Mouse (Mus musculus): Measurements from ENCODE around the gene Ttc9.

DNA sequence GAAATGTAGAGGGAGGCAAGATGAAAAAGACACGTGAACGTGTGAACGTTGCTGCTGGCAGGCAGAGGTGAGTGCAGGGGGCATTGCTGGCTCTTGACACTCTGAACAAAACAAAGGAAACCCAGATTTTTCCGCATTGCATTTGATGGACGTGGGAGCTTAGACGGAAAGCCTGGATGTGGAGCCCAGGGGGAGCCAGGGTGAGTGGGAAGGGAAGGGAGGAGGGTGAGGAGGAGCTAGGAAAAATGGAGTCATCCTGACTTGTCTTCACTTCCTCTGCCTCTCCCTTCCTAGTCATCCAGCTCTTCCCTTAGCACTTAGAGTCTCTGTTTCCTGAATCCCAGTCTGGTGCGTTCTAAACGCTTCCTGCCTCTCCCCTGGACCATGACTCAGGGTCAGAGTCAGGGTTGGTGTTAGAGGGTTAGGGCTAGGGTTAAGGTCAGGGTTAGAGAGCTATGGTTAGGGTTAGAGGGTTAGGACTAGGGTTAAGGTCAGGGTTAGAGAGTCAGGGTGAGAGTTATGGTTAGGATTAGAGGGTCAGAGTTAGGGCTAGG is 60.2 kb downstream of the Ttc9 start:
- TF ChIP-seq POLR2A (IDR thresholded peaks at IDR 0.05; ENCODE audit: insufficient read length, low read depth) (no peak), E2F4 (IDR thresholded peaks at IDR 0.05; ENCODE audit: insufficient read depth) (no peak), POLR2AphosphoS2 (IDR thresholded peaks at IDR 0.05; ENCODE audit: insufficient read length, low read depth) (no peak), SRF (IDR thresholded peaks at IDR 0.05; ENCODE audit: control insufficient read depth, insufficient read length, low read depth) (no peak), TCF12 (IDR thresholded peaks at IDR 0.05; ENCODE audit: insufficient read depth, poor library complexity, severe bottlenecking) (no peak)
